Mouse (Mus musculus) spleen, adult 2 months (tissue): ENCODE measurements around the gene Abcc10.

Experiments
- CTCF ChIP-seq: fragments of 200-500 bp; IDR thresholded peaks from 2 replicates; pipeline ENCODE4 v1.5.1; 2011; ENCODE audit warnings: mild to moderate bottlenecking, inconsistent platforms; ENCODE audit not compliant: insufficient read depth, insufficient read length, insufficient replicate concordance; ENCODE audit errors: extremely low read depth
- POLR2A ChIP-seq: fragments of 200-500 bp; IDR thresholded peaks from 2 replicates; pipeline ENCODE4 v1.6.1; 2011; ENCODE audit warnings: low read depth, low read length, inconsistent platforms

DNA sequence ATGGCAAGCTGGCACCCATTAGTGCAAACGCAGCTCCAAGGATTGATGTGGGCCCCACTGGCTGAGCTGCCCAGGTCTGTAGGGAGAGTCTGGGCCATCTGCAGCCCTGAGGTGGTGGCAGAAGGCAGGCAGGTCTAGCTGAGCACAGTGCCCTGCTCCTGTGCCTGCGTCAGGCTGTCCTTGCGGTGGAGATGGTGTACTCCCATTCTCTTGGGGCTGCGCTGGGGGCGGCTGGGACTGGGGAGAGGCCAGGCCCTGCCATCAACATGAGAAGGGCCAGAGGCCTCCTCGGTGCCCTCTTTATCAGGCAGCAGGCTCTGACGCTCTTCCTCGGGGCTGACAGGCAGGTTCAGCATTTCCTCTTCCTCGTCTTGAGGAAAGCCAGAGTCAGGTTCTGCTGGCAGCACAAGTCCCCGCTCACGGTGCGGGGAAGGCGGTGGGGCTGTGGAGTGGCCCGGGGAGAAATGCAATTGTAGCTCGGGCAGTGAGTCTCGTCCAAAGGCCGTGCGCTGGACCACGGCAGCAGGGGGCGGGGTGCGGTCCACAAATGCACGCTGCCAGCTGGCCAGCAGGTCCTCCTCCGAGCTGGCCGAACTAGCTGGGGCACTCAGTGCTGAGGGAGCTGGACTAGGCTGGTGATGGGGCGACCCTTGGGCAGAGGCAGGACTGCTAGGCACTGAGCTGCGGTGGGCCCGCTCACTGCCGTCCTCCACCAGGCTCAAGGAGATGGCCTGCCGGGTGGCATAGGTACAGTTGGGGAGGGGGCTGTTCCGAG is 69.7 kb downstream of the Abcc10 start:
- no peak for TF ChIP-seq CTCF
- no peak for TF ChIP-seq POLR2A
